Mouse (Mus musculus): Measurements from ENCODE around the gene Npepl1.

Gene Npepl1

DNA sequence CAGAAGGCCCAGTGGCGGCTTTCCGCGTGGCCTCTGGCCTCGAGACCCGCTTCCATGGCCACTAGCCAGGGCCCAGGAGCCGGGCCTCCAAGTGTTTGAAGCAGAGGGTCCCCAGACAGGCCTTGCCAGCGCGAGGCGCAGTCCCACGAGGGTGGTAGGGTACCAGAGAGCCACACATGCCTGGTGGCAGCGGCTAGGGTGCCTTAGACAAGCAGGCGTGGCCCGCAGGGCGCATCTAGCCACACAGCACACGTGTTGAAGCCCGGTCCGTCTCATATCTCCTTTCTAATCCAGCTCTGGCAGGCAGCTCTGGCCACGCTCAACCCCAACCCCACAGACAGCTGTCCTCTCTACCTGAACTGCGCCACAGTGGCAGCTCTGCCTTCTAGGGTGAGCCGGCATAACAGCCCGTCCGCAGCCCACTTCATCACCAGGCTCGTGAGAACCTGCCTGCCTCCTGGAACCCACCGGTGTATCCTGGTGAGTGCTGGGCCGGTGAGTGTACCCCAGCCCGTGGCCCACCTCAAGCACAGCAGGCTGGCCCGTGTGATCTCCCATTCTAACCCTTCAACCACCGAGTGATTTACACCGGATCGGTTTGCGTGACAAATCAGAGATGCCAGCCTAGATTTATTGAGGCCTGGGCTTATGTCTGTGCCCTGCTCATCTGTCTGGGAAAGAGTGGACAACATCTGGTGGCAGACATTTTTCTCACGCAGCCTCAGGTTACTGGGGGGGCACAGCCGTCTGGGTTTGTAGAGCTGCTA is 817 bp downstream of the Npepl1 start:
- in situ Hi-C loops (cut with MboI): no loop called here

DNA sequence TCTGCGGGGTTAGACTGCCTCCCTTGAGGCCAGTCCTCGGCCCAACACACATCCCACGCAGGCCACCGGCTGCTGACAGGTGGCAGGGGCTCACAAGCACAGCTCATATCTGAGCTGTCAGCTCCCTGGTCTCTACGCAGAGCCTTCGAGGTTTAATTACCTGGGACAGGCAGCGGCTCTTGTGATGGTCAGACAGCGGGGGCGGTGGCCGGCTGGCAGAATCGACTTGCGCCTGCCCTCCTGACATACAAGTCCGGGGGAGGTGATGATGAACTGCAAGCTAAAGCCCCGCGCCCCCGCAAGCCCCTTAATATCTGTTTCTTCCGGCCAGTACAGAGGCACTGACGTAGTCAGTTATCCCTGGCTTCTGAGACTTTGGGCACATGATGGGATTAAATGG is 2.8 kb downstream of the Npepl1 start:
- in situ Hi-C loops (cut with MboI): no loop called here

DNA sequence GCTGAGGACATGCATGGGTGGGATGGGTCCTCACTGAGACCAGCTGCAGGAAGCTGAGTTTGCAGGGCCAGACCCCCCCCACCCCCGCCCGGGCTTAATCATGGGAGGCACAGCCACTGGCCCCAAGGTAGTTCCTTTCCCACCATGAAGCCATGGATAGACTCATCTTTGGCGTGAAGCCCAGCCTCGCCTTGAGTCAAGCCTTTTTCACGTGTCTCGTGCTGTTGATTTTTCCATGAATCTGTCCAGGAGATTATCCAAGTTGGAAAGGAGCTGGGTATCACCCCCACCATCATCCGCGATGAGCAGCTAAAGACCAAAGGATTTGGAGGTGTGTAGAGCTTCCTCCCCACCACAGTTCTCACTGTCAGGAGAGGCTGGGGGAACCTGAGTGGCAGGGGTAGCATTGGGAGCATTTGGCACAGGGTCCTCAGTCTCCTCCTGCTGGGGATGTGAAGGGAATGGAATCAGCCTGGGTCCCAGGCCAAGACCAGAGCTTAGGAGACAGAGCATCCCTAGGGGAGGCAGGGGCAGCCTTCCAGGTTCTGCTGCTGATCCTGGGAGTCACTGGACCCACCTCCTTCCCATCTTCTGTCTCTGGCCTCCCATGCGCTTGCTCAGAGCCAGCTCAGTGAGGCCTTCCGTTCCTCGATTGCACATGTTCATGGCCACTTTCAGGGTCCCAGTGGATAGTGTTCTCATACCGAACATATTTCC is 4.2 kb downstream of the Npepl1 start:
- in situ Hi-C loops (cut with MboI): no loop called here

DNA sequence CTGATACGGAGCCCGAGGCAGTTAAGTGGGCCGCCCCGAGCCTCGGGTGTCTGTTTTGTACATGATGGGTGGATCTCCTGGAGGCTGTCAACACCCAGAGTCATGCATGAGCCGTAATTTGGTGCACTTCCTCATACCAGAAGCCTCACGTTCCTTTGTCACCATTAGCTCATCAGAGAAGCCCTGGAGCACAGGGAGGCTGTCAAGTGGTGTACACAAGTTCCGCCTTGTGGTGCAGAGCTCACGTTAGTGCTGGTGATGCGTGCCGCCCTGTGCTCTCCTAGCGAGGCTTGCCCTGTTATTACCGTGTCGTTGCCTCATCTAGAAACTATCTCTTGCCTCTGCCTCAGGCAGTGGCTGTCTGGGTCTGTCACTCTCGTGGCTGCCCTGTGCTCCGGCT is 6.8 kb downstream of the Npepl1 start:
- in situ Hi-C loops (cut with MboI): no loop called here

DNA sequence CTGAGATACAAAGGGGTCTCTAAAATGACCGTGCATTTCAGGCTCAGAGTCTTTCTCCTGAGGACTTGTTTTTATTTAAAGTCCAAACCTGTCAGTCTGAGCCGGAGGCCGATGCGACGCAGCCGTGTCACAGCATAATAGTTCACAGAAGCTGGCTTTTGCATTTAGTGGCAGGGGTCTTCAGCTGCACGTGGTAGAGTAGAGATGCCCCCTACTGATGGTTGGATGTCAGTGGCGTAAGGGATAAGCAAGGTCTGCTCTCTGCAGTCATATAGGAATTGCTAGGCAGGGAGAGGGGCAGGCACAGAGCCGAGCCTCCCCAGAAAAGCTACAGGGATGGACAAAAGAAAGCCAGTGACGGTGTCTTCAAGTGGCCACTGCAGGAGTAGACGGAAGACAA is 8.0 kb downstream of the Npepl1 start:
- in situ Hi-C loops (cut with MboI): no loop called here

DNA sequence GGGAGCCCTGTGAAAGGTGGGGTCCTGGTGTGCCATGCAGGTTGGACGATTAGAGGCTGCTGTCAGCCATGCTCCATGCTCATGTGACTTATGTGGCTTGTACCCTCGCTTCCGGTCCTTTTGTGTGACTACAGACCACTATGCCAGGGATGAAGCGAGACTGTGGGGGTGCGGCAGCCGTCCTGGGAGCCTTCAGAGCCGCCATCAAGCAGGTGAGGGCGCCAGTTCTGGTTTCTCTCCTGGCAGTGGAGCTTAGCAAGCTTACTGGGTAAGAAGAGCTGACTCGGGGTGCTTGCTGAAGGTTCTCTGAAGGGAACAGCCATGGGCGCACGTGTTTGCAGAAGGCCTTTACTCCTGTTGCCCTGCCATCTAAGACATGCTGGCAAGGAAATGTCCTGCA is 9.1 kb downstream of the Npepl1 start:
- in situ Hi-C loops (cut with MboI): no loop called here

DNA sequence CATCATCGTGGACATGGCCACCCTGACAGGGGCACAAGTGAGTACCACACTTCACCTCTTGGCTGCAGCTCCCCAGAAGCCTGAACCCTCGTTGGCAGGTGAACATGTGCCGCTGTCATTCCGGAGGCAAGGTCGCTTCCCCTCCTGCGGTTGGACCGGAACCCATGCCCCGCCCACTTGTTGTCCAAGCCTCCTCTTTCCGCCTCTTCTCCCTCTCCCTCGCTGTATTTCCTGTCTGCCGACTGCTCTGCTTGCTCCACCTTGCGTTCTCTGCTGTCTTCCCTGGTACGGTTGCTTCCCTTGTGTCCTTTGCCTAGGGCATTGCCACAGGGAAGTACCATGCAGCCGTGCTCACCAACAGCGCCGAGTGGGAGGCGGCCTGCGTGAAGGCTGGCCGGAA is 10.5 kb downstream of the Npepl1 start:
- in situ Hi-C loops (cut with MboI): no loop called here

DNA sequence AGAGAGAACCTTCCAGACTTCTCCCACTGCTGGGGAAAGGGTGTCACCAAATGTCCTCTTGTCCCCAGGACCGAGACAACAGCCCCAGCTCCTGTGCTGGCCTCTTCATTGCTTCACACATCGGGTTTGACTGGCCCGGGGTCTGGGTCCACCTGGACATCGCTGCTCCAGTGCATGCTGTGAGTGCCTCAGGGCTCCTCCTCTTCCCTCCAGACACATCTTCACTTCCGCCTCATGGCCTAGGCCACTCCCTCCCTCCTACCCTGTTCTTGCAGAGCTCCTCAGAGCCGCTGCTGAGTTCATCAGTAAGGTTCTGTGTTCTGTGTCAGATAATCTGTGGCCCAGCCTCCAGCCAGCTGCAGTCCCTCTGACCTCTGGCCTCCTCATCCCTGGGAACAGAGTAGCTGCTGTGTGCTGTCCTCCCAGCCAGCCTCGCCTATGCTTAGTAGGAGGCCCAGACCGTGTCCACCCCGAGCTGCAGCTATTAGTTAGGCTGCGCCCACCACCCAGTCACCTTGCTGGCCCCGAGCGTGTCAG is 11.3 kb downstream of the Npepl1 start:
- in situ Hi-C loops (cut with MboI): no loop called here

DNA sequence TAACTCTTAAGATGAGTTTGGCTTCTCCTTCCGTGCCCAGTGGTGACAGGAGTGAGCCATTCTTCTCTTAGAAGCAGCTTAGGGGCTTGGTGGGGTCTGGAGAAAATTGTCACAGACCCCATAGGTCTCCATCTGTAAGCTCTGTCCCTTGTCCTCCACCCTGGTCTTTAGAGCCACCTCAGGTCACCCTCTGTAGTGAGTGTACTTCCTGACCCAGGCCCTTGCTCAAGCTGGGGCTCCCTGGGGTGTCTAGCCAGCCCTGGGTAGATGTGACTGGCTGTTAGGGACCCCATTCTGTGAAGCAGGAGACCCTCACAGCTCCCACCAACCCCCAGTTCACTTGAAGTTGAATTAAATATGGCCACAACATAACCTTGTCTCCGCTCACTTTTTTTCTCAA is 12.2 kb downstream of the Npepl1 start:
- in situ Hi-C loops (cut with MboI): no loop called here

DNA sequence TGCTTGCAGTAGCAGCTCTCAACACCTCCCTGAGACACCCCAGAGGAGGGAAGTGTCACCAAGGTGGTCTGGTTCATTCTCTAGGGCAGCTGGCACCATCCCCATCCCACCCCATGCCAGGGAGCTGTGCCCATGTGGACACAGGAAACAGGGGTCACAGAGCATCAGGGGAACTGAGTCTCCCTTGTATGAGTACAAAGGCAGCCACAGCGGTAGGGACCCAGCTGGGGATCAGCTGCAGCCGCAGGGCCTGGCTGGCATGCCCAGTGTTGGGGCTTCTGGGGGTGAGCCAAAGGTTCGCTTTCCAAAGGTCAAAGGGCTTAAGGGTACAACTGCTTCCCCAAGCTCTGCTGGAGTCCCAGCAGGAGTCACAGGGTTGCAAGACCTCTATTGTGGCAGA is 13.6 kb downstream of the Npepl1 start:
- in situ Hi-C loops (cut with MboI): no loop called here

DNA sequence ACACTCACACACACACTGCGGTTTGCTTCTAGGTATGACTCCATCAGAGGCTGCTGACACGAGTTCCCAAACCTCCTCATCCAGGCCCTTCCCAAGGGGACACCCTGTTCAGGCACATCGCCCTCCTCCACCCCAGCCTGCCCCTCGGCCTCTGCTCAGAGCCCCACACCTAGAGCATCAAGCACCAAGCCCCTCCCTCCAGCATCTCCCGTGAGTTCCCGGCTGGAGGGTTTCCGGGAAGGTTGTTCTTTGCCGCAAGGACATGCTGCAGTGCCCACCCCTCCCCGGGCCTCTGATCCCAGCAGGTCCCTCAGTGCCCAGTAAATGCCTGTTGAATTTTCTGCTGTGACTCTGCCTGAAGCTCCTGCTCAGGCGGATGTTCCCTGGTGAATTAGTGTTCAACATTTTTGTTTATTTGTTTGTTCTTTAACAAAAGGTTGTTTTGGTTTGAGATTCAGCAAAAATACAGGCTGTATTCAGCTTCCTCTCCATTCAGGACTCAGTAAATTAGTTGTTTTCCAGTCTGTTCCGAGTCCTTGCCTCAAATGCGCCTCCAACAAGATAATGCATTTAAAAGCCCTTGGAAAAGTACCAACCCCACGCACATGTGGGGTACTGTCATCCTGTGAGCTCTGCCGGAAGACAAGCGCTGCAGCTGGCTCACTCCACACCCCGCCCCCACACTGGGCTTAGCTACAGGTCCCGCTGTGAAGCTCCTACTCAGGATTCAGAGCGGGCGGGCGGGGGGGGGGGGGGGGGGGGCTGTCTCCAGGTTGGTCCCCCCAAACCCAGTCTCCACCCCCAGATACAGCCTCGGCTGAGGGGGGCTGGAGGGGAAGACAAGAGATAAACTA is 16.6 kb downstream of the Npepl1 start:
- in situ Hi-C loops (cut with MboI): no loop called here

DNA sequence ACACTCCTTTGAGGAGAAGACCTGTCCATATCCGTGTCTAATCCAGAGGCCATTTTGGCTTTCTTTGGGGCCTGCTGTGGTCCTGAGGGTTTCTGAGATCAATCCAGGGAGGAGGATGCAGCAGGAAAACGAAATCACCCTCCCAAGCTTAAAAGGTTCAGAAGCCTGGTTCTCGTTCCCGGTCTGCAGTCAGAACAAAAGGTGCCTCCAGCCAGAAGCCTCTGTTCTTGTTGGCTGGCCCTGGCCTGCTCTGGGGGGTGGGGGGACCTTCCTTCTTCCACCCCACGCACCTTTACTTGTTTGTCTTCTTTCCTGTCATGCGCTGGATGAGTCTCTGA is 17.2 kb downstream of the Npepl1 start:
- in situ Hi-C loops (cut with MboI): no loop called here

DNA sequence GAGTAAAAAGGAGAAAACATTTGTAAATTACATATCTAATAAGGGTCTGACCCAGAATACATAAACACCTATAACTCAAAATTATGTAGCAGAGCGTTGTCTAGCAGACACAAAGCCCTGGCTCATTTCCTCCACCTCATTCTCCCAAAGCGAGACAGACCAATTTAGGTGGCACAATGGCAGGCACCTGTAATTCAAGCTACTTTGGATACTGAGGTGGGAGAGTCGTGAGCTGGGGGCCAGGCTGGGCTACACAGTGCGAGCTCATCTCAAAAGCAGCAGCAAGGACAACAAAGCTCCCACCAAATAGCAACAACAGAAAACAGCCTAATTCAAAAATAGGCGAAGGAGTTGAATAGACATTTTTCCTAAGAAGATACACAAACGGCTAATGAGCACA is 18.8 kb downstream of the Npepl1 start:
- in situ Hi-C loops (cut with MboI): no loop called here

DNA sequence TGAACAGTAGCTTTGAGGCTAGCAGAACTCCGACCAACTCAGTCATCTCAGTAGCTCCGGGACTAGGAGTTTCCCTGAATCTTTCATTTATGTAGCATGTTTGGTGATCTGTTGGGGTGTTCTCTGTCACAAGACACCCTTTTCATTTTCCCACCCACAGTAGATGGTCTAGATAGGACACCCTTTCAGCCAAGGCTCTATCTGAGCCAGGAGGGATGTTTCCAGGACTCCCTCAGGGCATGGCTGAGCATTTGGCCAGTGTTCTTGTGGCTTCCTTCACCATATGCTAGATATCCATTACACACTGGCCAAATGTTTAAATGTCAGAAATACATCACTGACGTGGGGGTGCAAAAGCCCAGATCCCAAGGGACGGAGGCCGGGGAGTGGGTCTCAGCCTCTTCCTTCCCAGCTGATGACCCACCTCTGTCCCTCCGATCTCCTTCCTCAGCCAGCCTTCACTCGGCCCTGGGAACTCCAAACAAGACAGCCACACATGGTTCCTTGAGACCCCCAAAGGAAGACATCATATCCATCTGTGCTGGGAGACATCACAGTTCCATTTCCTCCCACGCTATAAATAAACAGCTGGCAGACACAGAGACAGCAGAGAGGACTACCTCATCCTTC is 20.4 kb downstream of the Npepl1 start:
- in situ Hi-C loops (cut with MboI): no loop called here

DNA sequence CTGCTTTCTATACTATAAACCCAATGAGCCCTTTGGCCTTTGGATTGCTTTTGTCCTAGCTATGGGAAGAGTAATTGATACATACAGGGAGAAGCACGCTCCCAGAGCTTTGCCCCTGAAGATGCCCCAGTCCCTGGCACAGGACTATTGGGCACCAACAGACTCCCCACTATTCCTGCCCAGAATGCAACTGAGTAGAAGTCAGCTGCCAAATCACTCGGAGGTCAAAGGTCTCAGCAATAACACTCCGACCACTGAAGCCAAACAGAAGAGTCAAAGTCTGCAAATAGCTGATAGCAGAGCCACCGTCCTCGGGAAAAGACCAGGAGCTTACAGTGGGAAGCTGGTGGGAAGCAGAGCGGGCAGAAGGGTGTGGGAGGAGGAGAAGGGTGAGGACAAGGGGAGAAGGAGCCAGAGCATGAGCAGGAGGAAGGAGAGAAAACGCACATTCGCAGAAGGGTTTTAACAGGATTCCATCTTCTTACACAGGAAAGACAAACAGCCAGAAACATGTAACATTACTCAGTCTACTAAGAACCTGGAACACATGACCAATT is 22.3 kb downstream of the Npepl1 start:
- in situ Hi-C loops (cut with MboI): no loop called here

DNA sequence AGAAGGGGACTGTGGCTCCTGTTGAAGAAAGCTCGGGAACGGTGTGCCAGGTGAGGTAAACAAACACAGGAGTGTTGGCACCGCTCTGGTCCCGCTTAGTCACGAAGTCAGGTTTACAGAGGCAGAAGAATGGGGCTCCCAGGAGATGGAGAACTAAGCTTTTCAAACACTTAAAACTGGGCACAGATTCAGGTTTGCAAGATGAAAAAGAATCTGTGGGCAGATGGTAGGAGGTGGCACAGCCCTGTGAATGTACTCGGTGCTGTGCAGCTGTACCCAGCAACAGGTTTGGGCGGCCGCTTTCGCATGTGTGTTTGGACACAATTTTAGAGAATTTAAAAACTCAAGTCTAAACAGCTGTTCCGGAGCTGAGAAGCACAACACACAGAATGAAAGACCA is 48.9 kb downstream of the Npepl1 start:
- in situ Hi-C loops (cut with MboI): no loop called here

DNA sequence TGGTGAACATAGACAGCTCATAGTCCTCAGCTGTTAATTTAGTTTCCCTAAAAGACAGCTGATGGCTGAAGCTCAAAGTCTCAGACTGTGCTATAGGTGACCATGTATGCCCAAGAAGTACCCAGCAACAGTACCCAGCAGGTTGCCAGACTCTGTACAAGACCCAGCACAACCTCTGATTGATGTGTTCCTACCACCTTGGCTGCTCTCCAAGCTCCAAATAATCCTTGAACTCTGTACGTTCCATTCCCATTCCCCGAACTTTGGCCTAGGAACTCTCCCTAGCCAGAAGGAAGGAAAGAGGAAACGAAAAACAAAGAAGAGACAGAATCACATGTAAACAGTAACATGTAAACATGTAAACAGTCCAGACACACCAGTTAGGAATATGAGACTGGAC is 50.3 kb downstream of the Npepl1 start:
- in situ Hi-C loops (cut with MboI): no loop called here
